Mouse (Mus musculus) C3H10T1/2 (cell line): ENCODE data around the gene 2010005H15Rik. TPM values are rescaled to one million over a fixed set of nuclear protein-coding genes. Genes with fewer than 3 reads are reported as not detected.

Source experiments
- polyA plus RNA-seq, 2 experiments: library from polyadenylated mRNA; unstranded; fragments of >200 nt; fragmentation: generic; extraction: Trizol; gene quantifications; one replicate each; pipeline ENCODE4 v1.2.1; 2012; ENCODE audit warnings: missing spikeins in 2 of 2

Gene 2010005H15Rik
- polyA plus RNA-seq, result under 1 TPM in 1 of 2 experiments, not detected in 1; 0.92 TPM

GRCm38 (mm10) chr16:36221168-36221567 is at the start of gene 2010005H15Rik:
Gene 2010005H15Rik (plus strand): TSS chr16:36221468.

GRCm38 (mm10) chr16:36183912-36184311 is 37.4 kb upstream of the 2010005H15Rik start, which contains the start of gene Gm5483:
Gene Gm5483 (plus strand): TSS chr16:36184212.

DNA sequence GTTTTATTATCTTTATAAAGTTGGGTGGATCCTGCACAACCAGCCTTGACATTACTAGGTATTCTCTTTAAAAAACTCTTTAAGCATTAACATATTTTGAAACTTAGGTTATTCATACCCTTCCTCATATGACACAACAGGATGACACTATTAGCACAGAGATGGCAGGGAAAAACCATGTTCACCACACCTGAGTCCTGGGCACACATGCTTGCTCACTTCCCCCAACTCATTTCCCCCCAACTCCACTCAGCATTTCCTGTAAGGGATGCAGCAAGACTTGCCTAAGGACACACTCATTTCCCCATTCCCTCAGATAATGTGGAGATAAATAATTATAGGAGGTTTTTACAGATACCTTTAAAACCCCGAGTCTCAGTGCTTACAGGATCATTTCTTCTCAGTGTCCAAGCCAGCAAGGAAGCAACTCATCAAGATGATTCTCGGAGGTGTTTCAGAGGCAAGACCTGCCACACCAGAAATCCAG is 11.3 kb upstream of the 2010005H15Rik start, which contains the start of gene Gm5416:
Gene Gm5416 (plus strand): TSS at position 437 of the 487 bp plus-strand sequence.

DNA sequence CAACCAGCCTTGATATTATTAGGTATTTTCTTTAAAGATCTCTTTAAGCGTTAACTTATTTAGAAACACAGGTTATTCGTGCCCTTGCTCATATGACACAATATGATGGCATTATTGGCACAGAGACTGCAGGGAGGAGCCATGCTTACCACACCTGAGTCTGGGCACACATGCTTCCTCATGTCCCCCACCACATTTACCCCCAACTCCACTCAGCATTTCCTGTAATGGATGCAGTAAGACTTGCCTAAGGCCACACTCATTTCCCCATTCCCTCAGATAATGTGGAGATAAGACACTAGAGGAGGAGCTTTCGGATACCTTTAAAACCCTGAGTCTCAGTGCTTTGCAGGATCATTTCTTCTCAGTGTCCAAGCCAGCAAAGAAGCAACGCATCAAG is 55.5 kb downstream of the 2010005H15Rik start, which contains the start of gene Stfa1:
Gene Stfa1 (plus strand): TSS at position 156 of the 400 bp plus-strand sequence.

Other genes starting within 250 kb of the 2010005H15Rik start
- 1 to 10 TPM in 1 of 2 experiments, under 1 TPM in 1; 0.69 to 2.9 TPM for gene Kpna1, start 242.7 kb upstream of the 2010005H15Rik start, polyA plus RNA-seq
- 1 to 10 TPM in 1 of 2 experiments, under 1 TPM in 1; 0.39 to 3.4 TPM for gene Wdr5b, start 180.3 kb upstream of the 2010005H15Rik start, polyA plus RNA-seq
- gene Fam162a, start 149.9 kb upstream of the 2010005H15Rik start, polyA plus RNA-seq, result 100 to 1,000 TPM in 1 of 2 experiments, 10 to 100 TPM in 1; 74.6 to 144 TPM
- 10 to 100 TPM; 13.4 to 26.5 TPM for gene Ccdc58, start 149.8 kb upstream of the 2010005H15Rik start, polyA plus RNA-seq
- not detected for gene Csta1, start 90.2 kb upstream of the 2010005H15Rik start, polyA plus RNA-seq
- not detected for gene Stfa2l1, start 64.7 kb upstream of the 2010005H15Rik start, polyA plus RNA-seq
- gene Gm5483, start 37.3 kb upstream of the 2010005H15Rik start, polyA plus RNA-seq, result not detected
- not detected for gene Gm5416, start 11.1 kb upstream of the 2010005H15Rik start, polyA plus RNA-seq
- not detected for gene Stfa1, start 55.5 kb downstream of the 2010005H15Rik start, polyA plus RNA-seq
- gene BC117090, start 112.9 kb downstream of the 2010005H15Rik start, polyA plus RNA-seq, result not detected
- not detected for gene BC100530, start 146.3 kb downstream of the 2010005H15Rik start, polyA plus RNA-seq
- gene Stfa2, start 187.0 kb downstream of the 2010005H15Rik start, polyA plus RNA-seq, result not detected
- not detected for gene Stfa3, start 233.9 kb downstream of the 2010005H15Rik start, polyA plus RNA-seq